Mouse (Mus musculus) stomach, embryonic 16.5 days (tissue): ENCODE data around the gene Wscd1. TPM values are rescaled to one million over a fixed set of nuclear protein-coding genes. Genes with fewer than 3 reads are reported as not detected.

ENCODE experiments used
- ATAC-seq: fragments of 200-750 bp; cut with Nextera tagmentation; 2 replicates; pipeline ENCODE4 v1.8.0; 2017; ENCODE audit warnings: moderate number of reproducible peaks, moderate TSS enrichment; ENCODE audit not compliant: insufficient read depth, low FRiP score
- H3K27ac ChIP-seq: fragments of 300-500 bp; sonication (generic); 2 replicates; pipeline ENCODE4 v1.5.1; 2014; ENCODE audit warnings: low read length
- H3K27me3 ChIP-seq: fragments of 300-500 bp; sonication (generic); 2 replicates; pipeline ENCODE4 v1.6.1; 2014; ENCODE audit warnings: low read length, control low read depth, mixed read lengths; ENCODE audit not compliant: control insufficient read depth, insufficient read depth
- H3K36me3 ChIP-seq: fragments of 300-500 bp; sonication (generic); 2 replicates; pipeline ENCODE4 v1.6.1; 2014; ENCODE audit warnings: low read length; ENCODE audit not compliant: control insufficient read depth, insufficient read depth
- H3K4me1 ChIP-seq: fragments of 300-500 bp; sonication (generic); 2 replicates; pipeline ENCODE4 v1.6.1; 2014; ENCODE audit warnings: low read length, control low read depth, mixed read lengths; ENCODE audit not compliant: control insufficient read depth, insufficient read depth
- H3K4me2 ChIP-seq: fragments of 300-500 bp; sonication (generic); 2 replicates; pipeline ENCODE4 v1.6.1; 2014; ENCODE audit warnings: low read depth, low read length, mixed read lengths
- H3K4me3 ChIP-seq: fragments of 300-500 bp; sonication (generic); replicated peaks from 2 replicates; pipeline ENCODE4 v1.5.1; 2014; ENCODE audit warnings: mild to moderate bottlenecking, low read length
- H3K9ac ChIP-seq: fragments of 300-500 bp; sonication (generic); 2 replicates; pipeline ENCODE4 v1.6.1; 2014; ENCODE audit warnings: low read length
- H3K9me3 ChIP-seq: fragments of 300-500 bp; sonication (generic); replicated peaks from 2 replicates; pipeline ENCODE4 v1.6.1; 2016; ENCODE audit warnings: low read length, control low read depth; ENCODE audit not compliant: control insufficient read depth
- WGBS: fragments of 180-500 bp; shearing (Covaris S2); extraction: QIAGEN DNeasy Blood & Tissue Kit; methylation state at CpG from one replicate; pipeline ENCODE4 v1.1.7; 2014; 5-methylcytosine and 5-hydroxymethylcytosine counted together
- polyA plus RNA-seq: library from polyadenylated mRNA; unstranded; fragments of >200 nt; fragmentation: Nextera tagmentation; extraction: Ambion mirVana; gene quantifications from 2 replicates; pipeline ENCODE4 v1.2.1, GENCODE M21; 2015

Wscd1 gene
- polyA plus RNA-seq, 1 experiment from 2014 or later: 2.6 TPM

DNA sequence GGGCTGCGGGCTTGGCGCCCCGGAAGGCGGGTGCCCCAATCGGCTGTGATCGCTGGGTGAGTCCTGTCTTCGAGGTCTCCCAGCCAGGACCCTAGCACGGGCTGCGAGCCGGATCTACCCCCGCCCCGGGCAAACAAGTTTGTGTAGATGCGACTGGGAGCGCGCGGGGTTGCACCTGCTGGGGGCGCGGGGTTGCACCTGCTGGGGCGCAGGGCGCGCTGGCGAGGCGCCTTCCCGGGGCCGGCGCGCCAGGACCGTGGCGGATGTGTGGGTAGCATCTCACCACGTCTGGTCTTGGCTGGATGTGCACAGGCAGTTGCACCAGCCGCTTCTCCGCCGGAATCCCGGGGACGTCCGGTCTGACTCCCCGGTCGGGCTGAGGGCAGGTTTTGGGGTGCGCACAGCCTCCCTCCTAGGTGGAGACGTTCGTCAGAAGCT lies 1.5 kb downstream of the Wscd1 start:
- no peak for ATAC-seq
- WGBS: 1% methylated on average over 41 of the region's 41 CpGs

DNA sequence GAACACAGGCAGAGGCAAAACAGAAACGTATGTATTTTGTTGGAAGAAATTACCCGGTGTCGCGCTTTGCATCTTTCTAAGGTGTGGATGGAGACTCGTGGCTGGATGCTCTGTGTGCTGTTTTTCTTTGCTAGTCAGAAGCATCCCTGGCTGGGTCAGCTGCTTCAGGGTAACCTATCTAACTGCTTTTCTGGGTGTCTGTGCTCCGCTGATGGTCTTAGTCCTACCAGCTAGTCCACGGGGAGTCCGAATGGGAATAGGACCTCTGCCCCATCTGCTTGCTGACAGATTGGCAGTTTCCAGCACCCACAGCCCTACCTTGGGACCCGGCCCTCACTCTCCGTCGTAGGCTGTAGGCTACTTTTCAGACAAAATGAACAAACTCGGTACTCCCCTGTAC lies 2.0 kb downstream of the Wscd1 start:
- Histone ChIP-seq H3K27me3 (peaks cover 32% of the 10 kb centered on the region), H3K4me3 (peak overlapping the region; percentile 54), H3K4me1 (no peaks in the 10 kb centered on the region), H3K9me3 (no peaks in the 10 kb centered on the region), H3K36me3 (no peaks in the 10 kb centered on the region), H3K4me2 (peak overlapping the region; percentile 79), H3K9ac (0 out of 2 replicates have a peak overlapping the region, but pooled peaks have one; percentile 62), H3K27ac (no peak overlapping the region)
- 29% methylated on average over 12 of the region's 12 CpGs for WGBS
- no peak for ATAC-seq

More for the DNA sequence above, 1.5 kb downstream of the Wscd1 start:
- no peaks in the 10 kb centered on the region for H3K36me3 ChIP-seq
- H3K9ac ChIP-seq: peak overlapping the region; percentile 62
- H3K27me3 ChIP-seq: peaks cover 32% of the 10 kb centered on the region
- no peak overlapping the region for H3K27ac ChIP-seq
- no peaks in the 10 kb centered on the region for H3K4me1 ChIP-seq
- peak overlapping the region; percentile 54 for H3K4me3 ChIP-seq
- H3K9me3 ChIP-seq: no peaks in the 10 kb centered on the region
- peak overlapping the region; percentile 79 for H3K4me2 ChIP-seq

DNA sequence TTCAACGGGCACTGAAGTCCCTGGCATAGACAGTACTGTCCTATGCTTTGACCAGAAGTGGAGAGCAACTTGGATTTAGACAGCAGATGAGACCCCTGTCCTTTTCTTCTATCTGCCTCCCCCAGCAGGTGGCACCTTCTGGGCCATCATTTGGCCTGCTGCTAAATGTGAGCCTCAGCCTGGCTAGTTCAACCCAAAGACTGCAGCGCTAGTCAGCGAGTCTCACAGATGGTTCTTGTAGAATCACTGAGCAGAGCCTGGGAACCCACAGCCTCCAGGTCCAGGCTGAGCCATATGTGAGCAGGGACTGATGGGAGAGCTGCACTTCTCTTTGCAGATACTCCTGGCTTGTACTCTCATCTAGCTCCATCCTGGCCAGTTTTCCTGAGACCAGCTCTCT lies 2.9 kb downstream of the Wscd1 start:
- no peak overlapping the region for H3K4me3 ChIP-seq
- H3K27ac ChIP-seq: no peak overlapping the region
- no peaks in the 10 kb centered on the region for H3K9me3 ChIP-seq
- no peak overlapping the region for H3K4me2 ChIP-seq
- 83% methylated on average over 3 of the region's 3 CpGs for WGBS
- no peaks in the 10 kb centered on the region for H3K4me1 ChIP-seq
- ATAC-seq: no peak
- peaks cover 32% of the 10 kb centered on the region for H3K27me3 ChIP-seq
- H3K36me3 ChIP-seq: no peaks in the 10 kb centered on the region
- no peak overlapping the region for H3K9ac ChIP-seq

DNA sequence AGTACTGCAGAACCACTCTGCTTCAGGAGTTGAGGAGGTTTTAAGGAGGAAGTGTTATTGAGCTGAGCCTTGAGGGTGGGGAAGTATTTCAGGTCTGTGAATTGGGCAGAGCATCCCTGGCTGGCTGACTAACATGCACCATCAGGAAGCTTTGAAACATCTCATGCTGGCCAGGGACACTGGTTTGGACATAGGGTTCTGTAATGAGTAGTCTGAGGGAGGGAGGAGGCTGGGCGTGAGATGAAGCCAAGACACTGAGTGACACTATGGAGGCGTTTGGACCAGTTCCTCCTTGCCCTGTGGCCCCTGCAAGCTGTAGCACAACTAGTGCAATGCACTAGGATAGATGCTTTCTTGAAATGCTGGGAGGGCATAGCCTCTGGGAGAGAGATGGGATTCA lies 5.4 kb downstream of the Wscd1 start:
- 52% methylated on average over 2 of the region's 2 CpGs for WGBS
- H3K9me3 ChIP-seq: no peaks in the 10 kb centered on the region
- ATAC-seq: no peak
- H3K27me3 ChIP-seq: peaks cover 28% of the 10 kb centered on the region
- no peaks in the 10 kb centered on the region for H3K4me1 ChIP-seq
- no peak overlapping the region for H3K27ac ChIP-seq
- no peak overlapping the region for H3K4me3 ChIP-seq
- H3K36me3 ChIP-seq: no peaks in the 10 kb centered on the region
- no peak overlapping the region for H3K9ac ChIP-seq
- H3K4me2 ChIP-seq: no peak overlapping the region

DNA sequence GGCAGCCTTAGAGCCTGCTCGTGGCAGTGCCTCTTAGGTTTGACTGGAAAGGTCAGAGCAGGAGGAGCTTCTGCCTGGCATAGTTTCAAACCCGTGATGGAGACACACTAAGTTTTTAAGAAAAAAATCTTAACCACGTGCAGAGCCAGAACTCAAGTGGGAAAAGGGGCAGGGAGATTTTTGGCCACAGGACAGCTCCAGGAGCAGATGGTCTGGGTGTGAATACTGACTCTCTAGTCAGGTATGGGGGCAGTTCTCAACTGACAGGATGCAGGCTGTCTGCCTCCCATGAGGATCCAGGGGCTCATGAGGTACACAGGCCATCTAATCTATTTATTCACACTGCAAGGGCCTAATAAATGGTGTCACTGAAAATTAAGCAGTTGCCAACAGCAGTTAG lies 6.6 kb downstream of the Wscd1 start:
- 31% methylated on average over 3 of the region's 3 CpGs for WGBS
- no peaks in the 10 kb centered on the region for H3K36me3 ChIP-seq
- peaks cover 16% of the 10 kb centered on the region for H3K27me3 ChIP-seq
- H3K9ac ChIP-seq: no peak overlapping the region
- no peaks in the 10 kb centered on the region for H3K9me3 ChIP-seq
- no peak for ATAC-seq
- H3K4me2 ChIP-seq: no peak overlapping the region
- H3K27ac ChIP-seq: no peak overlapping the region
- H3K4me1 ChIP-seq: no peaks in the 10 kb centered on the region
- H3K4me3 ChIP-seq: no peak overlapping the region

DNA sequence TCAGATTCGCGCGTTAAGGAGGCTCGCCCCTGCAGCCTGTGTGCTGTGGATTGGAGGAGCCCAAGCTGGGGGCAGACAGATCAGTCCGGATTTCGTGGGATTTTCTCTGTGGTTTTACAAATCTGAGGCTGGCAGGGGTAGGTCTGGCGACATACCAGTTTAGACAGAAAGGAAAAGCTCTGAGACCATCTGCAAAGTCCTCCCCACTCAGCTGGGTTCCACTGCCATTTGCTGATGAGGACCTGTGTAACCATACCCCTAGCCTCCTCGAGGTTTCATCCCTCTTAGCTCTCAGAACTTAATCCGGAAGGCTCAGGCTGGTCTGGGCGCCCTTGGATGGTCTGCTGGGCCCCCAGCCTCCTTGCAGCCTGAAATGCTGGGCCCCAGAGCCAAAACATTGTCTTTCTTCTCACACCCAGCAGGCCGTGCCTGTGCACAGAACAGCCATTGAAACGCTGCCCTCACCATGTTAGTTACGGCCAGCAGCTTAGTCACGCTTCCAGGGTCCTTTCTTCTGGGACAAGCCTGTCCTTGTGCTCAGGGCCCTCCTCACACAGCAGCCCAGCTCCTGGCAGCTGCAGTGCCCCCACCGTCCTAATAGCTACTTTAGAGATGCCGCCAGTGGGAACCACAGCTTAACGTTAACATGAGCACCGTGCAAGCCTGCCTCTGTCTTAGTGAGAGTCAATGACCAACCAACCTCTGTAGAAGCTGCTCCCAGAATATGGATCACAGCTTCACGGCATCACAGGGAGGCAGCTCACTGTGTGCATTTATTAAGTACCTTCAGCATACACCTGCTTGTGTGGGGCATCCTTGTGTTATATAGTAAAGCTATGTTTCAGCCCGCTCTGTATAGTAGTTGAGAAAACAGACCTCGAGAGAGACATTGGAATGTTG lies 8.7 kb downstream of the Wscd1 start:
- no peak for ATAC-seq
- Histone ChIP-seq H3K27ac (no peak overlapping the region), H3K9ac (no peak overlapping the region), H3K4me2 (no peak overlapping the region), H3K36me3 (no peaks in the 10 kb centered on the region), H3K4me1 (no peaks in the 10 kb centered on the region), H3K4me3 (no peak overlapping the region), H3K9me3 (no peaks in the 10 kb centered on the region), H3K27me3 (no peaks in the 10 kb centered on the region)
- 58% methylated on average over 21 of the region's 21 CpGs for WGBS

DNA sequence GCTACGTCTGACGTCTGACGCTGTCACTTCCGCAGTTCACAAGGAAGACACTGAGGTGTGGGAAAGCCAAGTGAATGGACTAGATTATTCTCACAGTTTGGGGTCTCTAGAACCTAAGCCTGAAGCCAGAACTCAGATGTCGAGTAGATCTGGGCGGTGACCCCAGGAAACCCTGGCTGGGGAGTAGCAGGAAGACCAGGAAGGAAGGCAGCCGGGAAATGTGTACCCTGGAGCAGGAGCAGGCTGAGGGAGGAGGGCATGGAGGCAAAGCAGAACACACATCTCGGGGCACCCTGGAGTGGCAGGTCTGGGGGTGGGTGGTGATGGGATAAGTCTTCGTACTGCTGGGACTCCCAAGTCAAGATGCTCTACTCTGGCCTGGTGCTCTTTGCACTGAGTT lies 11.3 kb downstream of the Wscd1 start:
- Histone ChIP-seq H3K4me1 (no peaks in the 10 kb centered on the region), H3K36me3 (no peaks in the 10 kb centered on the region), H3K9me3 (no peaks in the 10 kb centered on the region), H3K27me3 (no peaks in the 10 kb centered on the region), H3K27ac (no peak overlapping the region), H3K4me2 (no peak overlapping the region), H3K9ac (no peak overlapping the region), H3K4me3 (no peak overlapping the region)
- no peak for ATAC-seq
- 82% methylated on average over 9 of the region's 9 CpGs for WGBS

DNA sequence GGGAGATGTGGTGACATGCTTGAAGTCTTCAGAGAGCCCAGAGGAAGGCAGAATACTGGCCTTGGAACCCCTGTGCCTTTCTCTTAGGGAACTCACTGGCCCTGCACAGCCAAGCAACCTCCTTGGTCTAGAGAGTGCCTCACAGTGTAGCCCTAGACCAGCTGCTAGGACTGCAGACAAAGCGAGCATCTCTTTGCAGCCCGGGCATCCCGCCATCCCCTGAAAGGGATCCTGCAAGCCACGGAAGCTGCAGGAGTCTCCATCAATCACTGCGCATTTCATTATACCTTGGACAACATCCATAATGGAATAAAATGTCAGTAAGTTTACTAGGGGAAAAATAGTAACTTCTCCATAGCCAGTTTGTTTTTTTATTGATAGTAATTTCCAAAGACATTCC lies 13.4 kb downstream of the Wscd1 start:
- 39% methylated on average over 5 of the region's 5 CpGs for WGBS
- no peak overlapping the region for H3K27ac ChIP-seq

DNA sequence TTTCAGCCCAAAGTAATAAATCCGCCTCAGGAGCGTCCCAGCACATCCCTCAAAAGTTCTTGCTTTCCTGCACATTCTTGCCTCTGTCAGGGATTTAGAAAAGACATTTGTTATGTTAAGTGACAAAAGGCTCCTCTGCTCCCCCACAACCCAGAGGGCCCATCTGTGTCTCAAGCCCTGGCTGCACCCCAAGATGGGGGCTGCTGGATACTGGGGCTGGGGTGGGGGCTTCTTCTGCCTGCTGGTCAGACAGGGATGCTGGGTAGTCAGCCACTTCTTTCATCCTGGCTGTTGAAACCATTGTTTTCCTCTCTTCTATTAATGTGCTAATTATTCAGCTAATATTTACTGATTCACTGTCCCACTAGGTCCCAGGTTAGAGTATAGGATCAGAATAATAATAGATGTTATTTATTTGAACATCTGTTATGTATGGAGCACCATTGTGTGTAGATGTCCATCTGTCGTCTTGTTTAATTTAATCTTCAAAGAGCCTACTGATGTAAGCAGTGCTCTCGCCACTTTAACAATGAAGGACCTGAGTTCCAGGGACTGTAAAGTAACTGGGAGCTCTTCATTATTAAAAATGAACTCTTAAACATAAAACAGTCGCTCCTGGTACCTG lies 14.0 kb downstream of the Wscd1 start:
- Histone ChIP-seq H3K9me3 (no peaks in the 10 kb centered on the region), H3K9ac (no peak overlapping the region), H3K4me3 (no peak overlapping the region), H3K4me1 (no peaks in the 10 kb centered on the region), H3K27ac (no peak overlapping the region), H3K36me3 (no peaks in the 10 kb centered on the region), H3K4me2 (no peak overlapping the region), H3K27me3 (no peaks in the 10 kb centered on the region)
- 39% methylated on average over 5 of the region's 5 CpGs for WGBS
- no peak for ATAC-seq

More for the DNA sequence above, 13.4 kb downstream of the Wscd1 start:
- no peak overlapping the region for H3K9ac ChIP-seq
- no peaks in the 10 kb centered on the region for H3K9me3 ChIP-seq
- no peaks in the 10 kb centered on the region for H3K36me3 ChIP-seq
- H3K4me1 ChIP-seq: no peaks in the 10 kb centered on the region
- H3K4me2 ChIP-seq: no peak overlapping the region
- H3K27me3 ChIP-seq: no peaks in the 10 kb centered on the region
- no peak for ATAC-seq
- H3K4me3 ChIP-seq: no peak overlapping the region
